Mouse (Mus musculus): Measurements from ENCODE around the gene E330017A01Rik. TPM values are rescaled to one million over a fixed set of nuclear protein-coding genes. Genes with fewer than 3 reads are reported as not detected.

E330017A01Rik gene
- polyA plus RNA-seq, 1 experiment = not detected

- Histone ChIP-seq H3K27me3 (replicated peaks; ENCODE audit: control insufficient read depth, insufficient read depth, low read length) (no peaks in the 10 kb centered on the region; the same call in 1 of the 2 replicates), H3K36me3 (ENCODE audit: control insufficient read depth, insufficient read depth, low read length) (no peaks in the 10 kb centered on the region), H3K4me1 (ENCODE audit: control insufficient read depth, insufficient read depth, low read length) (no peaks in the 10 kb centered on the region), H3K4me3 (ENCODE audit: insufficient read depth, low read depth, low read length) (no peak overlapping the region), H3K27ac (ENCODE audit: insufficient read depth, low read depth, low read length) (no peak overlapping the region)
- DNase-seq = no peak
- no peak for TF ChIP-seq POLR2A (IDR thresholded peaks at IDR 0.05; ENCODE audit: low read depth, low read length)
- TF ChIP-seq CTCF (conservative IDR thresholded peaks at IDR 0.05; ENCODE audit: insufficient read depth, insufficient read length, low read depth, low read length) = no peak
- WGBS = 43% methylated on average over 7 of the region's 7 CpGs
These were observed 523 bp downstream of the E330017A01Rik start for GRCm38 (mm10) chr16:58638016-58638415.

- no peak overlapping the region for H3K27ac ChIP-seq (ENCODE audit: insufficient read depth, low read depth, low read length)
- TF ChIP-seq POLR2A (IDR thresholded peaks at IDR 0.05; ENCODE audit: low read depth, low read length) = no peak
- no peak for TF ChIP-seq CTCF (conservative IDR thresholded peaks at IDR 0.05; ENCODE audit: insufficient read depth, insufficient read length, low read depth, low read length)
- DNase-seq = no peak
- WGBS = 83% methylated on average over 4 of the region's 4 CpGs
- H3K4me1 ChIP-seq (ENCODE audit: control insufficient read depth, insufficient read depth, low read length) = no peaks in the 10 kb centered on the region
- no peaks in the 10 kb centered on the region; the same call in 1 of the 2 replicates for H3K27me3 ChIP-seq (replicated peaks; ENCODE audit: control insufficient read depth, insufficient read depth, low read length)
- no peak overlapping the region for H3K4me3 ChIP-seq (ENCODE audit: insufficient read depth, low read depth, low read length)
- H3K36me3 ChIP-seq (ENCODE audit: control insufficient read depth, insufficient read depth, low read length) = no peaks in the 10 kb centered on the region
These were observed 1.1 kb downstream of the E330017A01Rik start for GRCm38 (mm10) chr16:58637448-58637847.

- WGBS = 68% methylated on average over 2 of the region's 2 CpGs
- TF ChIP-seq CTCF (conservative IDR thresholded peaks at IDR 0.05; ENCODE audit: insufficient read depth, insufficient read length, low read depth, low read length) (no peak), POLR2A (IDR thresholded peaks at IDR 0.05; ENCODE audit: low read depth, low read length) (no peak)
- no peak overlapping the region for H3K27ac ChIP-seq (ENCODE audit: insufficient read depth, low read depth, low read length)
These were observed 2.7 kb downstream of the E330017A01Rik start for GRCm38 (mm10) chr16:58635866-58636265.

GRCm38 (mm10) chr16:58629736-58630135, 8.8 kb downstream of the E330017A01Rik start:
- TF ChIP-seq POLR2A (IDR thresholded peaks at IDR 0.05; ENCODE audit: low read depth, low read length) (no peak), CTCF (conservative IDR thresholded peaks at IDR 0.05; ENCODE audit: insufficient read depth, insufficient read length, low read depth, low read length) (no peak)
- no peak for DNase-seq
- no peaks in the 10 kb centered on the region for H3K36me3 ChIP-seq (ENCODE audit: control insufficient read depth, insufficient read depth, low read length)
- H3K4me3 ChIP-seq (ENCODE audit: insufficient read depth, low read depth, low read length) = no peak overlapping the region
- H3K4me1 ChIP-seq (ENCODE audit: control insufficient read depth, insufficient read depth, low read length) = no peaks in the 10 kb centered on the region
- WGBS = 68% methylated on average over 2 of the region's 2 CpGs
- H3K27me3 ChIP-seq (replicated peaks; ENCODE audit: control insufficient read depth, insufficient read depth, low read length) = no peaks in the 10 kb centered on the region
- no peak overlapping the region for H3K27ac ChIP-seq (ENCODE audit: insufficient read depth, low read depth, low read length)

More at GRCm38 (mm10) chr16:58635866-58636265, 2.7 kb downstream of the E330017A01Rik start:
- H3K4me1 ChIP-seq (ENCODE audit: control insufficient read depth, insufficient read depth, low read length) = no peaks in the 10 kb centered on the region
- no peaks in the 10 kb centered on the region for H3K36me3 ChIP-seq (ENCODE audit: control insufficient read depth, insufficient read depth, low read length)
- H3K27me3 ChIP-seq (replicated peaks; ENCODE audit: control insufficient read depth, insufficient read depth, low read length) = no peaks in the 10 kb centered on the region; the same call in 1 of the 2 replicates
- DNase-seq = no peak
- no peak overlapping the region for H3K4me3 ChIP-seq (ENCODE audit: insufficient read depth, low read depth, low read length)

- Histone ChIP-seq H3K36me3 (ENCODE audit: control insufficient read depth, insufficient read depth, low read length) (no peaks in the 10 kb centered on the region), H3K4me3 (ENCODE audit: insufficient read depth, low read depth, low read length) (no peak overlapping the region), H3K27ac (ENCODE audit: insufficient read depth, low read depth, low read length) (no peak overlapping the region), H3K4me1 (ENCODE audit: control insufficient read depth, insufficient read depth, low read length) (no peaks in the 10 kb centered on the region), H3K27me3 (replicated peaks; ENCODE audit: control insufficient read depth, insufficient read depth, low read length) (no peaks in the 10 kb centered on the region)
- no peak for DNase-seq
- 94% methylated on average over 5 of the region's 5 CpGs for WGBS
- TF ChIP-seq POLR2A (IDR thresholded peaks at IDR 0.05; ENCODE audit: low read depth, low read length) (no peak), CTCF (conservative IDR thresholded peaks at IDR 0.05; ENCODE audit: insufficient read depth, insufficient read length, low read depth, low read length) (no peak)
These were observed 9.6 kb downstream of the E330017A01Rik start for GRCm38 (mm10) chr16:58628968-58629367.

- no peak for DNase-seq
- Histone ChIP-seq H3K4me1 (ENCODE audit: control insufficient read depth, insufficient read depth, low read length) (no peaks in the 10 kb centered on the region), H3K27ac (ENCODE audit: insufficient read depth, low read depth, low read length) (no peak overlapping the region), H3K27me3 (replicated peaks; ENCODE audit: control insufficient read depth, insufficient read depth, low read length) (no peaks in the 10 kb centered on the region), H3K36me3 (ENCODE audit: control insufficient read depth, insufficient read depth, low read length) (no peaks in the 10 kb centered on the region), H3K4me3 (ENCODE audit: insufficient read depth, low read depth, low read length) (no peak overlapping the region)
- no peak for TF ChIP-seq CTCF (conservative IDR thresholded peaks at IDR 0.05; ENCODE audit: insufficient read depth, insufficient read length, low read depth, low read length)
- TF ChIP-seq POLR2A (IDR thresholded peaks at IDR 0.05; ENCODE audit: low read depth, low read length) = no peak
- 96% methylated on average over 2 of the region's 2 CpGs for WGBS
These were observed 10.2 kb downstream of the E330017A01Rik start for GRCm38 (mm10) chr16:58628336-58628680.

- TF ChIP-seq CTCF (conservative IDR thresholded peaks at IDR 0.05; ENCODE audit: insufficient read depth, insufficient read length, low read depth, low read length) (no peak), POLR2A (IDR thresholded peaks at IDR 0.05; ENCODE audit: low read depth, low read length) (no peak)
- Histone ChIP-seq H3K4me1 (ENCODE audit: control insufficient read depth, insufficient read depth, low read length) (no peaks in the 10 kb centered on the region), H3K27ac (ENCODE audit: insufficient read depth, low read depth, low read length) (no peak overlapping the region), H3K36me3 (ENCODE audit: control insufficient read depth, insufficient read depth, low read length) (no peaks in the 10 kb centered on the region), H3K4me3 (ENCODE audit: insufficient read depth, low read depth, low read length) (no peak overlapping the region), H3K27me3 (replicated peaks; ENCODE audit: control insufficient read depth, insufficient read depth, low read length) (no peaks in the 10 kb centered on the region)
- 92% methylated on average over 4 of the region's 4 CpGs for WGBS
- no peak for DNase-seq
These were observed 10.8 kb downstream of the E330017A01Rik start for GRCm38 (mm10) chr16:58627597-58628335.
